Mouse (Mus musculus) MEL (cell line): Measurements from ENCODE around the gene Gm19410. TPM values are rescaled to one million over a fixed set of nuclear protein-coding genes. Genes with fewer than 3 reads are reported as not detected.

Experiments
- DNase-seq: peaks from one replicate; pipeline ENCODE4 v3.0.0; 2011; ENCODE audit warnings: low read depth, low spot score
- H3K27ac ChIP-seq: 2 replicates; pipeline ENCODE4 v1.5.1; 2012; ENCODE audit warnings: low read depth, mild to moderate bottlenecking, control low read depth, low read length, moderate library complexity; ENCODE audit not compliant: control insufficient read depth
- H3K27me3 ChIP-seq, 2 experiments: fragments of 150-350 bp in 1 of 2; sonication (generic) in 1 of 2; 2 replicates each; pipeline ENCODE4 v1.6.1; 2012; ENCODE audit warnings: low read length in 2 of 2, mild to moderate bottlenecking in 2 of 2, improper control_type of control experiment in 1 of 2, moderate library complexity in 1 of 2; ENCODE audit not compliant: insufficient read depth in 2 of 2, control insufficient read depth in 1 of 2
- H3K36me3 ChIP-seq, 2 experiments: 2 replicates each; pipeline ENCODE4 v1.6.1; 2012 to 2014; ENCODE audit warnings: low read length in 2 of 2, improper control_type of control experiment in 1 of 2, inconsistent platforms in 1 of 2, mild to moderate bottlenecking in 1 of 2; ENCODE audit not compliant: insufficient read depth in 2 of 2, control insufficient read depth in 1 of 2
- H3K4me1 ChIP-seq, 2 experiments: fragments of 150-350 bp in 1 of 2; sonication (generic) in 1 of 2; 2 replicates each; pipeline ENCODE4 v1.6.1; 2012; ENCODE audit warnings: low read length in 2 of 2, improper control_type of control experiment in 1 of 2, mild to moderate bottlenecking in 1 of 2; ENCODE audit not compliant: insufficient read depth in 2 of 2, control insufficient read depth in 1 of 2
- H3K4me3 ChIP-seq, 2 experiments: fragments of 150-350 bp in 1 of 2; sonication (generic) in 1 of 2; 2 replicates each; pipeline ENCODE4 v1.5.1; 2012; ENCODE audit warnings: low read depth in 2 of 2, low read length in 2 of 2, mild to moderate bottlenecking in 2 of 2, moderate library complexity in 2 of 2, control low read depth in 1 of 2, improper control_type of control experiment in 1 of 2; ENCODE audit not compliant: control insufficient read depth in 1 of 2, insufficient read depth in 1 of 2
- H3K79me2 ChIP-seq: 2 replicates; pipeline ENCODE4 v1.6.1; 2012; ENCODE audit warnings: mild to moderate bottlenecking, low read length, moderate library complexity; ENCODE audit not compliant: control insufficient read depth, poor library complexity, insufficient read depth
- H3K9ac ChIP-seq: 2 replicates; pipeline ENCODE4 v1.6.1; 2012; ENCODE audit warnings: low read depth, mild to moderate bottlenecking, control low read depth, low read length, moderate library complexity; ENCODE audit not compliant: control insufficient read depth, poor library complexity, severe bottlenecking
- H3K9me3 ChIP-seq: fragments of 150-350 bp; sonication (generic); replicated peaks from 2 replicates; pipeline ENCODE4 v1.6.1; 2012; ENCODE audit warnings: mild to moderate bottlenecking, low read length, improper control_type of control experiment, moderate library complexity; ENCODE audit not compliant: insufficient read depth
- BHLHE40 ChIP-seq: IDR thresholded peaks from 2 replicates; pipeline ENCODE4 v1.6.1; 2012; ENCODE audit warnings: low read depth, mild to moderate bottlenecking, inconsistent platforms, low read length, improper control_type of control experiment, borderline replicate concordance
- CHD1 ChIP-seq: IDR thresholded peaks from 2 replicates; pipeline ENCODE4 v1.6.1; 2012; ENCODE audit warnings: low read depth, mild to moderate bottlenecking, inconsistent platforms, low read length, improper control_type of control experiment
- ELF1 ChIP-seq: IDR thresholded peaks from 2 replicates; pipeline ENCODE4 v1.6.1; 2014; ENCODE audit warnings: low read depth, mild to moderate bottlenecking, inconsistent platforms, low read length, improper control_type of control experiment, moderate library complexity
- ETS1 ChIP-seq: IDR thresholded peaks from 2 replicates; pipeline ENCODE4 v1.6.1; 2012; ENCODE audit warnings: low read depth, mild to moderate bottlenecking, inconsistent platforms, low read length, improper control_type of control experiment, moderate library complexity
- GATA1 ChIP-seq: IDR thresholded peaks from 2 replicates; pipeline ENCODE4 v1.6.1; 2011; ENCODE audit warnings: low read depth, low read length, improper control_type of control experiment
- HCFC1 ChIP-seq: IDR thresholded peaks from 2 replicates; pipeline ENCODE4 v1.6.1; 2012; ENCODE audit warnings: low read depth, mild to moderate bottlenecking, inconsistent platforms, low read length, improper control_type of control experiment, moderate library complexity
- JUND ChIP-seq: IDR thresholded peaks from 2 replicates; pipeline ENCODE4 v1.6.1; 2011; ENCODE audit warnings: low read depth, mild to moderate bottlenecking, improper control_type of control experiment, low read length
- KAT2A ChIP-seq: conservative IDR thresholded peaks from 2 replicates; pipeline ENCODE4 v1.6.1; 2012; ENCODE audit warnings: low read depth, low read length, improper control_type of control experiment, inconsistent platforms
- MAFK ChIP-seq: IDR thresholded peaks from 2 replicates; pipeline ENCODE4 v1.6.1; 2011; ENCODE audit warnings: low read depth, mild to moderate bottlenecking, low read length, improper control_type of control experiment, borderline replicate concordance
- MAX ChIP-seq: IDR thresholded peaks from 2 replicates; pipeline ENCODE4 v1.6.1; 2011; ENCODE audit warnings: low read length, improper control_type of control experiment
- NELFE ChIP-seq: IDR thresholded peaks from 2 replicates; pipeline ENCODE4 v1.6.1; 2011; ENCODE audit warnings: low read depth, low read length, improper control_type of control experiment
- RAD21 ChIP-seq: IDR thresholded peaks from 2 replicates; pipeline ENCODE4 v1.6.1; 2011; ENCODE audit warnings: mild to moderate bottlenecking, low read depth, low read length, improper control_type of control experiment
- RCOR1 ChIP-seq: IDR thresholded peaks from 2 replicates; pipeline ENCODE4 v1.6.1; 2012; ENCODE audit warnings: low read depth, mild to moderate bottlenecking, inconsistent platforms, low read length, improper control_type of control experiment
- SIN3A ChIP-seq: IDR thresholded peaks from 2 replicates; pipeline ENCODE4 v1.6.1; 2012; ENCODE audit warnings: low read length, improper control_type of control experiment, inconsistent platforms
- SMC3 ChIP-seq: IDR thresholded peaks from 2 replicates; pipeline ENCODE4 v1.6.1; 2011; ENCODE audit warnings: low read depth, low read length, improper control_type of control experiment
- TBP ChIP-seq: IDR thresholded peaks from 2 replicates; pipeline ENCODE4 v1.8.0; 2011; ENCODE audit warnings: low read depth, low read length, improper control_type of control experiment
- USF1 ChIP-seq: IDR thresholded peaks from 2 replicates; pipeline ENCODE4 v1.6.1; 2014; ENCODE audit warnings: low read depth, mild to moderate bottlenecking, inconsistent platforms, low read length, improper control_type of control experiment, moderate library complexity
- USF2 ChIP-seq, 2 experiments: IDR thresholded peaks; 2 replicates each; pipeline ENCODE4 v1.6.1; 2011 to 2012; ENCODE audit warnings: improper control_type of control experiment in 2 of 2, low read length in 2 of 2, borderline replicate concordance in 1 of 2, inconsistent platforms in 1 of 2, low read depth in 1 of 2, mild to moderate bottlenecking in 1 of 2; ENCODE audit not compliant: insufficient read depth in 1 of 2
- ZC3H11A ChIP-seq: IDR thresholded peaks from 2 replicates; pipeline ENCODE4 v1.6.1; 2012; ENCODE audit warnings: low read depth, mild to moderate bottlenecking, inconsistent platforms, low read length, improper control_type of control experiment
- ZNF384 ChIP-seq: IDR thresholded peaks from 2 replicates; pipeline ENCODE4 v1.6.1; 2012; ENCODE audit warnings: low read depth, mild to moderate bottlenecking, inconsistent platforms, low read length, improper control_type of control experiment
- polyA plus RNA-seq, 2 experiments: library from polyadenylated mRNA; stranded (reverse) in 1 of 2; unstranded in 1 of 2; fragments of >175 nt in 1 of 2; fragments of >200 nt in 1 of 2; gene quantifications; 2 replicates each; pipeline versions ENCODE4 v1.2.1 to v1.2.4; 2012; ENCODE audit warnings: low replicate concordance in 2 of 2, low read depth in 1 of 2; ENCODE audit not compliant: insufficient read length in 2 of 2, insufficient read depth in 1 of 2, missing spikeins in 1 of 2
- total RNA-seq: library from RNA; depleted of rRNA; stranded (reverse); fragments of 300-350 nt; gene quantifications from 2 replicates; pipeline ENCODE4 v1.2.3, GENCODE M21; 2012

Gm19410 gene
- total and polyA plus RNA-seq, 3 experiments = not detected

GRCm38 (mm10) chr8:35735438-35735837, 30.2 kb upstream of the Gm19410 start:
- Histone ChIP-seq H3K9ac (no peak overlapping the region), H3K27me3 (no peaks in the 10 kb centered on the region), H3K4me1 (no peaks in the 10 kb centered on the region), H3K79me2 (no peaks in the 10 kb centered on the region), H3K27ac (no peak overlapping the region), H3K9me3 (no peaks in the 10 kb centered on the region), H3K4me3 (no peak overlapping the region), H3K36me3 (no peaks in the 10 kb centered on the region)
- DNase-seq = no peak
- no peak for TF ChIP-seq BHLHE40
- no peak for TF ChIP-seq ETS1
- TF ChIP-seq USF2 (IDR thresholded peaks at IDR 0.05; ENCODE audit: borderline replicate concordance in 1 of 2, insufficient read depth in 1 of 2, low read depth in 1 of 2, low read length in 2 of 2) = no peak
- TF ChIP-seq MAX = no peak
- TF ChIP-seq TBP = no peak
- no peak for TF ChIP-seq KAT2A
- TF ChIP-seq USF1 = no peak
- no peak for TF ChIP-seq RAD21

GRCm38 (mm10) chr8:35756202-35756601, 9.4 kb upstream of the Gm19410 start:
- H3K4me3 ChIP-seq = no peak overlapping the region
- no peak overlapping the region for H3K27ac ChIP-seq
- H3K4me1 ChIP-seq = no peaks in the 10 kb centered on the region
- no peaks in the 10 kb centered on the region for H3K79me2 ChIP-seq
- no peak for TF ChIP-seq USF2 (IDR thresholded peaks at IDR 0.05; ENCODE audit: borderline replicate concordance in 1 of 2, insufficient read depth in 1 of 2, low read depth in 1 of 2, low read length in 2 of 2)
- no peak for TF ChIP-seq SIN3A
- no peak for TF ChIP-seq RCOR1
- TF ChIP-seq HCFC1 = no peak
- no peak for TF ChIP-seq ZC3H11A
- no peak for TF ChIP-seq ETS1
- no peak for TF ChIP-seq CHD1
- no peak for TF ChIP-seq ELF1
- TF ChIP-seq MAFK = no peak
- TF ChIP-seq SMC3 = no peak
- no peaks in the 10 kb centered on the region for H3K27me3 ChIP-seq
- DNase-seq = no peak
- no peaks in the 10 kb centered on the region for H3K9me3 ChIP-seq
- H3K36me3 ChIP-seq = no peaks in the 10 kb centered on the region
- no peak overlapping the region for H3K9ac ChIP-seq

- Histone ChIP-seq H3K4me1 (no peaks in the 10 kb centered on the region), H3K79me2 (no peaks in the 10 kb centered on the region), H3K27ac (no peak overlapping the region), H3K36me3 (no peaks in the 10 kb centered on the region), H3K4me3 (no peak overlapping the region), H3K9me3 (no peaks in the 10 kb centered on the region), H3K27me3 (no peaks in the 10 kb centered on the region), H3K9ac (no peak overlapping the region)
- no peak for DNase-seq
- TF ChIP-seq GATA1 (no peak), RCOR1 (no peak), NELFE (no peak), ZC3H11A (no peak), JUND (no peak), HCFC1 (no peak), CHD1 (no peak), ZNF384 (no peak), SIN3A (no peak)
- TF ChIP-seq, all 39 proteins: peak for 0
Measured at GRCm38 (mm10) chr8:35765020-35765419, 570 bp upstream of the Gm19410 start.
